Mouse (Mus musculus) testis, adult 2 months (tissue): ENCODE data around the gene Cdkal1.

Source experiments
- CTCF ChIP-seq: fragments of 200-500 bp; IDR thresholded peaks from 2 replicates; pipeline ENCODE4 v1.5.1; 2012; ENCODE audit warnings: low read depth, mild to moderate bottlenecking, inconsistent platforms, low read length, moderate library complexity; ENCODE audit not compliant: control insufficient read depth, insufficient read depth, insufficient replicate concordance
- POLR2A ChIP-seq: fragments of 200-500 bp; IDR thresholded peaks from 2 replicates; pipeline ENCODE4 v1.6.1; 2012; ENCODE audit warnings: low read depth, mild to moderate bottlenecking, inconsistent platforms, low read length, moderate library complexity; ENCODE audit not compliant: control insufficient read depth

GRCm38 (mm10) chr13:29574784-29575183 lies 280.7 kb downstream of the Cdkal1 start:
- TF ChIP-seq CTCF (no peak), POLR2A (no peak)
